Mouse (Mus musculus): ENCODE data around the gene Ankfy1.
"Not testable (repeated sequence)": the region's sequence is repeated elsewhere in the genome, so short reads cannot be mapped to it uniquely, and the experiment has no call there.

Gene Ankfy1

DNA sequence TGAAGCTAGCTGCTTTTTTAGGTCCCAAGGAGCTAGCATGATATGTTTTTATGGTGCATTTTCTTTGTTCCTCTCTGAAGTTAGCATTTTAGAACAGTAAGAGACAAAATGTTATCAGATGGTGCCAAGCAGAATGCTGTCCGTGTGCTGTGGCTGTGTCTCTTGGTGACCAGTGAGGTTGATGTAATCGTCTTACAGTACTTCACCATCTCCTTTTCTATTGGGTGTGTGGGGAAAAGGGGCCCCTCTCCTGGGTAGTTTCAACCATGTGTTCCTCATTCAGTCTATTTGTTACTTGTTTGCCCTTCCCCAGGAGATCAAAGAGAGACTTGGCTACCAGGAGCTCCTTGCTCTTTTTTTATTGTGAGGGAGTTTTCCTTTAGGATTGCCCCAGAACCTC is 33.4 kb downstream of the Ankfy1 start:
- no peak for DNase-seq (ENCODE audit: low spot score)

DNA sequence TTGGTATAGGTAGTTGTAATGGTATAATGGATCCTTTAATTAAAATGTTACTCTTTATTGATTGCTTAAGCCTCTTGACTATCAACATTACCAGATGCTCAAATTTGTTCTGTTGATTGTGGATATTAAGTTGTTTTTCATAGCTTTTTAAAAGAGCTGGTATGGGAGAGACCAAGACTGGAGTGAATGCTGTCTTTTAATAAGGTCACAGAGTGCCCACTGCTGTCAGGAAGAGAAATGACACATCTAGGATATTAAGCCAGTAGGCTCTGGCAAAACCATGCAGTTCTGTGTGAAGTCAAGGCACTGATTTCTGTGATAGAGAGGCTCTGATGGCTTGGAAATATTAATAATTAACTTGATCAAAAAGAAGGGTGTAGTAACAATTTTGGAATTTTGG is 34.1 kb downstream of the Ankfy1 start:
- DNase-seq (ENCODE audit: low spot score) = no peak

- no peak for DNase-seq (ENCODE audit: low spot score)
Observed at GRCm38 (mm10) chr11:72726023-72726422, 36.2 kb downstream of the Ankfy1 start.

GRCm38 (mm10) chr11:72733736-72734135 is 43.9 kb downstream of the Ankfy1 start:
- DNase-seq (ENCODE audit: low spot score) = no peak

DNA sequence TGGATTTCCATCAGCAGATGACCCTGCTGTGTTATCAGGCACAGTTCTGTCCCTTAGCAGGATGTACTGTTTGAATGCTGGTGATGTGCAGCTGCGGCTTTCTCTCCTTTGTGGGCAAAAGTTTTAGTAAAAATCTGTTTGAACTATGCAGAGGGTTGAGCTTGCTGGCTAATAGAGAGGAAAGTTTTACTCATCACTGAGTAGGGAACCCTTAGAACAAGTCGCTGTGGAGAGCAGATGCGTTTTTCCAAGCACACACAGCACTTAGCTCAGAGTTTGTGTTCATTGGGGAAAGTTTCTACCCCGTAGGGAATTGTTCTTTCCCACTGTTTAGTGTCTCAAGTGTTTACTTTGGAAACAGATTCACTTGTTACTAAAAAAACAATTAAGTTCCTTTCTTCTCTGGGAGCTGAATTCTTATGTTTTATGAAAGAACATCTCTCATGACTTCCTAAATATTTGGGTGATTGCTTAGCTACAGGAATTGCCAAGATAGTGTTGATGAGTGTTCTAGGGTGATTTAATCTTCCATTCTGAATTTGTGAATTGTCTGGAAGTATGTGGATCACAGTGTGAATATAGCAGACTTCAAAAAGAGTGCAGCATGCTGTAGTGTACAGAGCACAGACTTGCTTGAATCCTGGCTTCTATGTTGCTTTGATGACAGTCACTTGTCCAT is 45.2 kb downstream of the Ankfy1 start:
- no peak for DNase-seq (ENCODE audit: low spot score)

DNA sequence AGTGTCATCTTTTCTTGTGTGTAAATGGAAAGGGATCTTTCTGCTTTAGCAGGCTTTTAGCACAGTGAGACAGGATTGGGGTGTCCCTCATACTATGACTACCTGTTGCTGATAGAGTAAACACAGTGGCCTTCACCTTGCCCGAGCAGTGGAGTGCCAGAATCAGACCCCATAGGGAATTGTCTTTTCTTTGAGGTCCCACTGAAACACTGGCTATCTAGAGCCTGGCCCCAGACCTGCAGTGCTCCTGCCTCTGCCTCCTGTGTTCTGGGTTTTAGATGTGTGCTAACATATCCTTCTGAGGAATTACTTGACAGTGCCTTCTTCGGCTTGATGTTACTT is 45.7 kb downstream of the Ankfy1 start:
- no peak for DNase-seq (ENCODE audit: low spot score)

DNA sequence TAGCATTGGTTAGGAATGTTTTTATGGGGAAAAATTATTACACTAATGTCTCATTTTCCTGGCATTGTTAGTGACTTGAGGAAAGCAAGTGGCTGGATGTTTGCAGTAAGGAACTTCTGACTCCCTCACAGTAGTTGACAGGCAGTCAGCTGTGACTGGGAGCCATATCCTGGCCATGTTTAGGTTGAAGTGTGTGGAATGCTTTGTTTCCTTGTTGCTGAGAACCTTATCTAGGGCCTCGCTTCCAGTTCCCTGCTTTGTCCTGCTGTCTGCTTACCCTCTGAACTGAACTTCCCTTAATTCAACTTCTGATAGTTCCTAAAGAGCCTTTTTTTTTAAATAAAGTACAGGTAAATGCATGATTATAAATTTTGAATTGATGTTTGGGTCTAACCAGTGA is 46.5 kb downstream of the Ankfy1 start:
- DNase-seq (ENCODE audit: low spot score) = no peak

DNA sequence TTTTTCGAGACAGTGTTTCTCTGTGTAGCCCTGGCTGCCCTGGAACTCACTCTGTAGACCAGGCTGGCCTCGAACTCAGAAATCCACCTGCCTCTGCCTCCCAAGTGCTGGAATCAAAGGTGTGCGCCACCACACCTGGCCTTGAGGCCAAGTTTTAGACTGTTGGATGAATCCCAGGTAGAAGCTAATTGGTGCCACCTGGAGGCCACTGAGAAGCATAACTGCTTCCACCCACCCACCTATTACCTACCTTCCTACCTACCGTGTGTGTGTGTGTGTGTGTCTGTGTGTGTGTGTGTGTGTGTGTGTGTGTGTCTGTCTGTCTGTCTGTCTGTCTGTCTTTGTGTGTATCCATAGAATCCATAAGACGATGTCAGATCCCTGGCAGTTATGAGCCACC is 47.7 kb downstream of the Ankfy1 start:
- DNase-seq (ENCODE audit: low spot score) = not testable (repeated sequence)

- DNase-seq (ENCODE audit: low spot score) = no peak
Observed at GRCm38 (mm10) chr11:72739048-72739447, 49.2 kb downstream of the Ankfy1 start.

DNA sequence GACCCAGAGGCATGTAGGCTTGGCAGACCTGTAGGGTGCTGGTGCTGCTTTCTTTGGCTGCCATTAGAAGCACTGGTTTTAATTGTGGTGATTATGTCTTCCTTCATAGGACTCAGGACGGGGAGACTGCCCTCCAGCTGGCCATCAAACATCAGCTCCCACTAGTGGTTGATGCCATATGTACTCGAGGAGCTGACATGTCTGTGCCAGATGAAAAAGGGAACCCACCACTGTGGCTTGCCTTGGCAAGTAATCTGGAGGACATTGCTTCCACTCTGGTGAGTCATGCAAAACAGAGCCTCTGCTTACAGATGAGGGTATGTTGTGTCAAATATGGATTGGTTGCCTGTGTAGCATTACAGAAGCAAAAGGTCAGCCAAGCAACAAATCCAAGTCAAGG is 62.1 kb downstream of the Ankfy1 start:
- no peak for DNase-seq (ENCODE audit: low spot score)

DNA sequence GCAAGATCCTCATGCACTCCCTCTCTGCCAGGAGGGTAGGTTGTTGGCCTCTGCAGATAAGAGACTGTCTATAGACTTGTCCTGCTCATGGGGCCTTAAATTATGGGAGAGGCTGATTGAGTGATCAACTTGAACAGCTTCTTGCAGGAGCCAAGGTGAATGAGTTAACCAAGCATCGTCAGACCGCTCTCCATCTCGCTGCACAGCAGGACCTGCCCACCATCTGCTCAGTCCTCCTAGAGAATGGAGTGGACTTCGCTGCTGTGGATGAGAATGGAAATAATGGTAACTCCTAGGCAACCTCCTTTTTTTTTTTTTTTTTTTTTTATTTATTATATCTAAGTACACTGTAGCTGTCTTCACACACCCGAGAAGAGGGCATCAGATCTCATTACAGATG is 68.5 kb downstream of the Ankfy1 start:
- no peak for DNase-seq (ENCODE audit: low spot score)

DNA sequence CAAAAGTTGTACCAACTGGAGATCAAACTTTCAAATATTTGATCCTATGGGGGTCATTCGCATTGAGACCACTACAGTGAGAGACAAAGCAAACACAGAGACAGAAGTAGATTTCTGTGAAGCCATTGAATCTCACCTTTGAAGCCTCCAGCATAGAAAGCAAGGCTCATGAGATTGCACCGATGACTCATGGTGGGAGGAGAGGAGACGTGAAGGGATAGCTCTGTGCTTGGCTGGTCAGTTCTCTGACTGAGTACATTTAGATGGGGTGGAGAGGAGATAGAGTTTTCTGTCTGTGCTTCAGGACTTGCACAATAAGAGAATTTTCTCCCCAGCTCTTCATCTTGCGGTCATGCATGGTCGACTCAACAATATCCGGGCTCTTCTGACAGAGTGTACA is 69.8 kb downstream of the Ankfy1 start:
- no peak for DNase-seq (ENCODE audit: low spot score)

DNA sequence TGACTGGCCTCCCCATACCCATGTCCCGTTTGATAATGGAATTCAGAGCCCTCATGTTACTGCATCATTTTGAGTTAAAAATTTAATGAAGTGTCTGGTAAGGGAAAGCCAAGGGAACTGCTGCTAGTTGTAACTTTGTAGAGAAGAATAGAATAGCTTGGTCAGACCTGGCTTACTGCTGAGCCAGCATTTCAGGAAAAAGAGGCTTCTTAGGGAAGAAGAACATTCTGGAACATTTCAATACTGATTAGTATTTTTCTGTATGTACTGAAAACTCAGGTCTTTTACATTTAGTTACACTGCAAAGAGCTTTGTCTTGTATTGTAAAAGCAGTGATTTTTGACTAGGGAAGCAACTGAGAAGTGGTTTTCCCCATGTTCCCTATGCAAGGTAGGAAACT is 71.0 kb downstream of the Ankfy1 start:
- DNase-seq (ENCODE audit: low spot score) = no peak

GRCm38 (mm10) chr11:72764270-72764669 is 74.5 kb downstream of the Ankfy1 start:
- no peak for DNase-seq (ENCODE audit: low spot score)

- no peak for DNase-seq (ENCODE audit: low spot score)
Observed at GRCm38 (mm10) chr11:72767716-72768115, 77.9 kb downstream of the Ankfy1 start.

- no peak for DNase-seq (ENCODE audit: low spot score)
Observed at GRCm38 (mm10) chr11:72769061-72769460, 79.3 kb downstream of the Ankfy1 start.

- no peak for DNase-seq (ENCODE audit: low spot score)
Observed at GRCm38 (mm10) chr11:72770324-72770723, 80.5 kb downstream of the Ankfy1 start.

GRCm38 (mm10) chr11:72770816-72771215 is 81.0 kb downstream of the Ankfy1 start:
- no peak for DNase-seq (ENCODE audit: low spot score)

DNA sequence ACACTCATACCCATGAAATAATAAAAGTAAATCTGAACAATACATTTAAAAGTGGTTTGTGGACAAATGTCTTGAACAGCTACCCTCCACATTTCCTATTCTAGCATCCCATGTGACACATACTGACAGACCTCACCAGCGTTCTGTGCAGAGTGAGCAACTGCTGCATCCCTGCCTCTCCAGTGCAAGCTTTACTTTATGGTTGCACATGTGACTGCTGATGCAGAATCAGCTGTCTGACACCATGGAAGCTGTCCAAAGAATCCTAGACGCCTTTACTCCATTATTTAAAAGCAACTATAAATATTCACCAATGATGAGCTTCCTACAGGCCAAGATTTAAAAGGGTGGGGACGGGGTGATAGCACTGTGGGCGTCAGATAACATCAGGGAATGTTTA is 81.7 kb downstream of the Ankfy1 start:
- DNase-seq (ENCODE audit: low spot score) = no peak

DNA sequence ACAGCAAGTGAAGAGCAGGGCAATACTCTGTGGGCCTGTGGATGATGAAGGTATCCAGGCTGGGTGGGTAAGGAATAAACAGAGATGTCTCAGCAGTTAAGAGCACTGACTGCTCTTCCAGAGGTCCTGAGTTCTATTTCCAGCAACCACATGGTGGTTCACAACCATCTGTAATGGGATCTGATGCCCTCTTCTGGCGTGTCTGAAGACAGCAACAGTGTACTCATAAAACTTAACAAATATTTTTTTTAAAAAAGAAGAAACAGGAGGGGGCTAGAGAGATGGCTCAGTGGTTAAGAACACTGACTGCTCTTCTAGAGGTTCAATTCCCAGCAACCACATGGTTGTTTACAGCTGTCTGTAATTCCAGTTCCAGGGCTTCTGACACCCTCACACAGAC is 82.8 kb downstream of the Ankfy1 start:
- not testable (repeated sequence) for DNase-seq (ENCODE audit: low spot score)

DNA sequence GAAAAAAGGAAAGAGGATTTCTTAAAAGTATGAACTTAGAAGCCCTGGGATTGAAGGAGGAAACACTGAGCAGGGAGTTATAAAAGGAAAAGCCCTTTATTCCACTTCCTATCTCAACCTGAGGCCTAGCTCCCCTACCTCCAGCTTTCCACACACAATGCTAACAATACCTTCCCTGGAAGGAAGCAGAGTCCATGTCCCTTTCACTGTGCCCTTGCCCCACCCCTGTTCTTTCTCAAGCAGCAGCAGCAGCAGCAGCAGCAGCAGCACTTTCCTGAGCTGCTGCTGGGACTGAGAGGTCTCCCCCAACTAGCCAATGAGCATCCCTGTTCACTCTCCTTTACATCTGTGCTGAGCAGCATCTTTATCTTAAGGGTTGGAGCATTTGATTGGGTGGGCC is 89.2 kb downstream of the Ankfy1 start:
- no peak for DNase-seq (ENCODE audit: low spot score)

DNA sequence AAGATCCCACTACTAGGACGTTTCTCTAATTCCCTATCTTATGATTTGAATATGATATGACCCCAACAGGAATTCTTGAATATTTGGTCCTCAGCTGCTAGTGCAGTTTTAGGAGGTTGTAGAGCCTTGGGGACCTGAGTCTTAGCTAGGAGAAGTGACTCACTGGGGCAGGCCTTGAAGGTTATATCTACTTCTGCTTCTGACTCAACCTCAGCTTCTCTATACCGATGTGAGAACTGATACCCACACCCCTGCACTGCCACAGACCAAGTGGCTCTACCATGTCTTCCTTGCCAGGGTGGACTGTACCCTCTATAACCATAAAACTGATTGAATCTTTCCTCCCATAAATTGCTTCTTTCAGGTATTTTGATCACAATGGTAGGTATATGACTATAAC is 92.3 kb downstream of the Ankfy1 start:
- DNase-seq (ENCODE audit: low spot score) = no peak

- DNase-seq (ENCODE audit: low spot score) = no peak
Observed at GRCm38 (mm10) chr11:72782503-72782902, 92.7 kb downstream of the Ankfy1 start.

GRCm38 (mm10) chr11:72792033-72792432 is 102.2 kb downstream of the Ankfy1 start:
- DNase-seq (ENCODE audit: low spot score) = no peak

GRCm38 (mm10) chr11:72795149-72795454 is 105.3 kb downstream of the Ankfy1 start:
- no peak for DNase-seq (ENCODE audit: low spot score)

Data from testis, postnatal 14 days (tissue).